Mouse (Mus musculus): ENCODE data around the gene Cyp4x1.

DNA sequence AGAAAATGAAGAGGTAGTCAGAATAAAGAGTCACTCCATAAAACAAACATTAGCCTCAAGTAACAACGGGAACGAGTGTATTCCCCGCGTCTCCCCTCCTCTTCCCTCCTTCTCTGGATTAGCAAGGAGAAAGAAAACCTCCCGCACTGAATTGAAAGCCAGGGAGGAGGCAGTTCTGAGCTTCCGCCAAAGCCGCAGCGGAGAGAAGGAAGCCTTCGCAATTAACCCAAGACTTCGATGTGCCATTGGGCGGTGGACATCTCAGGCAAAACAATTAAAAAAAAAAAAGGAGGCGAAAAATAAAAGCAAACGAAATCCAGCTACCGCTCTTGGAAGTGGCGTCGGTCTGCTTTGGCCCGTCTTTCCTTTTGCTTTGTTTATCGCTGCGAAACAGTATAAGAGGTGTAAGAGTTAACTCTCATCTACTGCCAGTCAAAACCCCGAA, 75.7 kb downstream of the Cyp4x1 start:
- TF ChIP-seq GATA1 (IDR thresholded peaks at IDR 0.05; ENCODE audit: borderline replicate concordance, low read length): no peak
- no peak for TF ChIP-seq FLI1 (IDR thresholded peaks at IDR 0.05; ENCODE audit: low read length)
